Mouse (Mus musculus) 3T3-L1 (cell line): Measurements from ENCODE around the gene Cbx5.

Source experiments
- DNase-seq: peaks from one replicate; pipeline ENCODE4 v3.0.0-alpha.2; 2015; ENCODE audit warnings: low read depth, low spot score

Gene Cbx5

DNA sequence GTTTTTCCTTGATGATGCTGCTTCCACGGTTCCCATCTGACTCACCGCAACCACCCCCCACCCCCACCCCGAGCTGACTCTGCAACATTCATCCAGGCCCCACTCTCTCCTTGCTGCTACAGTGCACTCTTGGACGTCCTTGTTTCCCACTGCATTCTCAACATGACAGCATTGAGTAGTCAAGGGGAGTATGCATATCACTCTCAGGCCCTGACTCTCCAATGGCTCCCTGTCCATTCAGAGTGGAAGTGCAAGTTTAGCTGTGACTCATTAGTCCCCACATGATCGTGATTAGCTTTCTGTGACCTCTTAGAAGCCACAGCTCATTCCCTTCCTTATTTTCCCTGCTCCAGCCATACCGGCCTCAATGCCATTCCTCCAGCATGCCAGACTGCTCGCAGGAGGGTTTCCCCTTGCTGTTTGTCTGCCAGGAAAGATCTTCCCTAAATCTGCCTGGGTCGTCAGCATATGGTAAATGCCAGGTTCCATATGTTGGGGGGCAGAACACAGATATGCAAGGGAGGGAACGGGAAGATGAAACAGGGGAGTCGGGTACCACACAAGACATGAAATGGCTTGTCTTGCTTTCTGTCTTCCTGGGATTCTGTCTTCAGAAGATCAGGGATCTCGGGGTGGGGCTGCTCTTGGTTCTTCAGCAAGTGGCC, 93.8 kb downstream of the Cbx5 start:
- DNase-seq = peak; percentile 75

DNA sequence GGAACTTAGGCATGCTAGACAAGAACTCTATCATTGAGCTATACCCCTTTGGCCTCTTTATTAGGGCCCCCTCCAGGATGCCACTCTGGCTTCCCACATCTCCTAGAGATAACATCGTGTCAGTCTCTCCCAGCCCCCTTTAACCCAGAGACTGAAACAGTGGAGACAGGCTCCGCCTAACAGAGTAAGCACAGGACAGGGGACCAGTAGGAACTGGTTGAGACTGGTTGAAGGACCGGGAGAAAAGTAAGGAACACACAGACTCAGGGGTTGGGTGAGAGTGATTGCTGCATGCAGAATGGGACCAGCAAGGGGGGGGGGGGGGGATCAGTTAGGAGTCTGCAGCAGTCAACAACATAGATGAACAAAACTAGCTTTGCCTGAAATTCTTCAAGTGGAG, 95.4 kb downstream of the Cbx5 start:
- DNase-seq = no peak
